Mouse (Mus musculus) gonadal fat pad, adult 2 months (tissue): ENCODE measurements around the gene Gm7982. TPM values are rescaled to one million over a fixed set of nuclear protein-coding genes. Genes with fewer than 3 reads are reported as not detected.
"Not testable (repeated sequence)": the region's sequence is repeated elsewhere in the genome, so short reads cannot be mapped to it uniquely, and the experiment has no call there.

Experiments
- DNase-seq: peaks from one replicate; pipeline ENCODE4 v3.0.0-alpha.2; 2012; ENCODE audit warnings: low read depth
- polyA plus RNA-seq: library from polyadenylated mRNA; depleted of rRNA; stranded (reverse); fragments of >200 nt; gene quantifications from 2 replicates; pipeline ENCODE4 v1.2.3, GENCODE M21; 2012; rRNA removed

The Gm7982 gene
- polyA plus RNA-seq: not detected in 2 replicates

- not testable (repeated sequence) for DNase-seq
Observed at GRCm38 (mm10) chr5:95741714-95742113, at the start of gene Gm7982. Gm7982 (plus strand) TSS chr5:95742014.

- not testable (repeated sequence) for DNase-seq
Observed at GRCm38 (mm10) chr5:95736073-95736472, 5.7 kb upstream of the Gm7982 start, which contains the start of gene Gm7978. Gm7978 (minus strand) TSS chr5:95736173.

- DNase-seq: not testable (repeated sequence)
Observed at GRCm38 (mm10) chr5:95775690-95776089, 33.9 kb downstream of the Gm7982 start, which contains the start of gene E330014E10Rik. E330014E10Rik (plus strand) TSS chr5:95775990.

Other genes starting within 250 kb of the Gm7982 start
- not detected in 2 replicates for gene Gm3286, start 231.3 kb upstream of the Gm7982 start, polyA plus RNA-seq
- gene Gm7971, start 147.1 kb upstream of the Gm7982 start, polyA plus RNA-seq: not detected in 2 replicates
- not detected in 2 replicates for gene Gm7978, start 5.8 kb upstream of the Gm7982 start, polyA plus RNA-seq
- not detected in 2 replicates for gene E330014E10Rik, start 34.0 kb downstream of the Gm7982 start, polyA plus RNA-seq
- 0.22 and 0.24 TPM in 2 replicates for gene Cxcl13, start 214.9 kb downstream of the Gm7982 start, polyA plus RNA-seq